Mouse (Mus musculus) retina, adult 2 months (tissue): ENCODE results near the gene Smpdl3a.

Experiments
- DNase-seq: peaks from one replicate; pipeline ENCODE4 v3.0.0-alpha.2; 2012; ENCODE audit warnings: low read depth, low spot score

Gene Smpdl3a

GRCm38 (mm10) chr10:57794018-57794417, at the start of gene Smpdl3a:
TSS of gene Smpdl3a (plus strand) at chr10:57794335.
- DNase-seq, result no peak

DNA sequence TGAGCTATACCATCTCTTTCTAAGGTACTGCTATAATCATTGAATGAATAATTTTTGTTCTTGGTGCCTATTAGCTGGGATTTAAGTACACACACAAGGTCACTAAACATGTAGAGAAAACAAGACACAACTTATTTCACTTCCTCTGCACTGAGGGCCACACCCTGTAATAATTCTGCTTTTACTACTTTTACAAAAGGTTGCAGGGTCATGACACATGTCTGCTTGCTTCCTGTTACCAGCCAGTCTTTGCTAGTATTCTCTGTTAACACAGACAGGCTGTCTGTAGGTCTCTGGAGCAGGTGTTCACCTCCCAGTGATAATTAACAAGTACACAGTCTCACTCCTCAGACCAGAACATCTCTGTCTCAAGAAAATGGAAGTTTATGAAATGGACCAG, 48.7 kb upstream of the Smpdl3a start:
- no peak for DNase-seq

- DNase-seq, result no peak
Observed at GRCm38 (mm10) chr10:57747127-57747526, 47.0 kb upstream of the Smpdl3a start.

- no peak for DNase-seq
Observed at GRCm38 (mm10) chr10:57753343-57753742, 40.8 kb upstream of the Smpdl3a start.

GRCm38 (mm10) chr10:57755201-57755736, 38.9 kb upstream of the Smpdl3a start:
- DNase-seq, result no peak

DNA sequence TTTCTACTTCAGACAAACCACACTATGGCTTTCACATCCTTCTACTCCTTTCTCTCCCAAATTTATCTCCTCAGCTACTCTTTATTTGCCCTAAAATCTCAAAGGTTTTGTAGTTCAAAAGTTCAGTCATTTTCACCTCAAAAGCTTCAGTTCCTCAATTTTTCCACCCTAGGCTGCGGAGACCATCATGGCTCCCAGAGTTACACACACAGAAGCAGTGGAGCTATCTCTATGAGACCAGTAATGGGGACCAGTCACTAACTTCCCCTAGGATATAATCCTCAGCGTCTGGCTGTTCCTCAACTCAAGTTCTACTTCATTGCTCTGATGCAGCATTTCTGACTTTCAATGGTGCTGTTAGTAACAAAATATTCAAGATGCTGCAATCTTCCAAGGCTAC, 35.1 kb upstream of the Smpdl3a start:
- no peak for DNase-seq

- DNase-seq, result no peak
Observed at GRCm38 (mm10) chr10:57760694-57761093, 33.4 kb upstream of the Smpdl3a start.

GRCm38 (mm10) chr10:57763044-57763443, 31.1 kb upstream of the Smpdl3a start:
- no peak for DNase-seq

DNA sequence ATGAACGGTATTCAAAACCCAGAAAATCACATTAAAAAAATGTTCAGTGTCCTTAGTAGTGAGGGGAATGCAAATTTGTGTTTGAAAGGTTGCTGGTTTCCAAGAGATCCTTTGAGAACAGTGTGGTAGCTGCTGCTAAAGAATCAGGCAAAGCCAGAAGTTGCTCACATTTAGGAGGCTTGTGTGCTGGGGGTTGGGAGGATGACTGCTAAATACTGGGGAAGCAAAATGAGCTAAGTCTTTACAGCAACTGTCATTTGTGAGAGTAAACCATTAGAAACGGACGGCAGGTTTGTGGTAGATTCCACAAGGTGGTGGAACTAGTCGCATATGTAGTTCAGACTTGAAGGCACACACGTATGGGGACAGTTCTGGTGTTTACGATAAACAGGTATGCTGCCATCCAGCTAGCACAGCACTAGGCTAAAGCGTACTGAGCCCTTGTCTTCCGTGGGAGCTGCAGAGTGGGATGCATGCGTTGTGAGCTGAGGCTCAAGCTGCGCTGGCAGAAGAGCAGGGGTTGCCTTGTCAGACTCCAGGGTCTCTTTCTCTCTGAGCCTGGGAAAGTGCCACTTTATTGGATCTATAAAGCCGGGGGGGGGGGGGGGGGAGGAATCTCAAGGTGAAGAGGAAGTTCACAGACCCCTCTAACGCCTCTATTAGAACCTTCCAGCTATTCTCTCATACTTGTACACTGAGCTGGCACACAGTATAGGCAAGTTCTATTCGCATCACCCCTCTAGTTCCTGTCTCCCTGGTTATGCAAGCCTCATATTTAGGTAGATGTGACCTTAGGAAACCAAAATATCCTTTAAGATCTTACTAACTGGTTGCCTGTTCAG, 10.6 kb upstream of the Smpdl3a start:
- DNase-seq, result no peak

GRCm38 (mm10) chr10:57784131-57784875, 9.8 kb upstream of the Smpdl3a start:
- peak; percentile 29 for DNase-seq

- no peak for DNase-seq
Observed at GRCm38 (mm10) chr10:57784876-57785150, 9.3 kb upstream of the Smpdl3a start, which contains the start of gene Fabp7. TSS of gene Fabp7 (plus strand) at chr10:57784881.

DNA sequence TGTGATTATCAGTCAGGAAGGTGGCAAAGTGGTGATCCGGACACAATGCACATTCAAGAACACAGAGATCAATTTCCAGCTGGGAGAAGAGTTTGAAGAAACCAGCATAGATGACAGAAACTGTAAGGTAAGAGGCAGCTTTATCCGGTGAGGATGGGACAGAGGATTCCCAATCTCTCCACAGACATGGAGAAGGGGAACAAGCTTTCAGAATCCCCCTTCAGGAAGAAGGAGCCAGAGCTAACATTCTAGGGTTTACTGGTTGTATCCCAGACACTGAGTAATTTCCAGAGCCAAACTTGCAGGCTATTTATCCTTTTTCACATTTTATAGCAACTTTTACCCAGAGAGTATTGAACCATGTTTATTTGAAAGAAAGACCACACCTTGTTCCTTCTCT, 8.6 kb upstream of the Smpdl3a start:
- DNase-seq, result no peak

- DNase-seq, result no peak
Observed at GRCm38 (mm10) chr10:57792957-57793356, 1.2 kb upstream of the Smpdl3a start.

DNA sequence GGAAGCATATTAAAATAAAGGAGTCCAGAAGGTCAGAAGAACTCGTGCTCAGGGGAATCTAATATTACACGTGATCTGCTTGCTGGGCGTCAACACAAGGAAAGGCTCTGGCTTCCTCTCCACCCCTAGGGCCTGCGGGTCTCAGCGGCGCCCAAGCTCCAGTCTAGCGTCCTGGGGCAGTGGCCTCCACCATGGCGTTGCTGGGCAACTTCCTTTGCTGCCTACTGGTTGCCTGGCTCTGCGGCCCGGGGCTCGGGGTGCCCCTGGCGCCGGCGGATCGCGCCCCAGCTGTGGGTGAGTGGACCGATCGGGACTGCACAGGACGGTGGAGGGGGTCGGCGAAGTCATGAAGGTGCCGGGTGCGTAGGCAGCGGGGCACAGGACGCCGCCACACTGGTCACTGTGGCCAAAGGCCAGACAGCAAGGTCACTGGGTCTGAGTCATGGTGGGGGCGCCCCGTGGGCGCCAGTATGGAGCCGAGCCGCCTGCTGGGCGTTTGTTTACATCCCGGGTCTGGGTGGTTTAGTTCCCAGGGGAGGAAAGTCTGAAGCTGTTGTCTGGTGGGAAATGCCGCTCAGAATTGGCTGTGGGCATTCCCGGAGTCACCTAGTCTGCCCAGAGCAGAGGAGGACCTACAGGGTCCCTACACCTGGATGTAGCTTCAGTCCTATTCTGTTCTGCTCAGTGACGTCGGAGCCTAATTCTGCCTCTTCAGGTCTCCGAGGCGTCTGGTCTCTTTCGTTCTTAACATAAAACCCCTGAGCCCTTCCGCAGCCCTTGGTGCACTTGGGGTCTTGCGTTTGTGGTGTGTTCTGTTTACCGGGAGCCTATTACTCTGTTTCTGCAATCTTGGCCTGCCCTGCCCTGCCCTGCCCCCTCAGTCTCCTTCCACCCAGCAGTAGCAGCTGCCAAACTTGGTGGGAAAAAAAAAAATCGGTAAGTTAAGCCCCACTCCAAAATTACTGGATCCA, 641 bp downstream of the Smpdl3a start:
- no peak for DNase-seq

- DNase-seq, result no peak
Observed at GRCm38 (mm10) chr10:57795542-57795941, 1.4 kb downstream of the Smpdl3a start.

DNA sequence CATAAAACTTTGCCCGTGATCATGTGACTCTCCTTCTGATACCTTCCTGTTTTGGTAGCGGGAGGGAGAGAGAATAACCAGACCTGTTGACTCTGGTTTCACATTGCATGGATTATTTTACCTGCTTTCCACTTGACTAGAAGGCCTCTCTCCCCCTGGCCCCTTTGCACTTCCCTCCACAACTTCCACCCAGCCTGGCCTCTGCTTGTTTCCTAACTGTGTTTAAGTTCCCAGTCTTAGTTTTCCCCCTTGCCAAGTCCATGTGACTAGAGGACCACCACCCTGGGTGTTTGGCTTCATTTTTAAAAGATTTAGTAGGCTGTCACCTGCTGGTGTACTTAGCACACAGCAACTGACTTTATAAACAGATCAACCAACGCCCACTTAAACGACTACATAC, 1.9 kb downstream of the Smpdl3a start:
- DNase-seq, result no peak

- no peak for DNase-seq
Observed at GRCm38 (mm10) chr10:57799486-57799885, 5.4 kb downstream of the Smpdl3a start.

DNA sequence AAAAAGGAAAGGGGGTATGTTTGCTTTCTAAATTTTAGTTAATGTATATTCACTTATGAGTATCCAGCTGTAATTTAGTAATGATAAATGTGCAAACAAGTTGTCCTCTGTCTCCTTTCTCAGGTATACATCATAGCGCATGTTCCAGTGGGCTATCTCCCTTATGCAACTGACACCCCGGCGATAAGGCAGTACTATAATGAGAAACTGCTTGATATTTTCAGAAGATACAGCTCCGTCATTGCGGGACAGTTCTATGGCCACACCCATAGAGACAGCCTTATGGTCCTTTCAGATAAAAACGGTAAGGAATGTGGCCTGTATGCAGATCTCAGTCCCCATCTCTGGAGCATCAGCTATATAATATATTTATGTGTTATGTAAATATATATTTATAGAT, 13.6 kb downstream of the Smpdl3a start:
- no peak for DNase-seq

GRCm38 (mm10) chr10:57812161-57812856, 18.2 kb downstream of the Smpdl3a start:
- DNase-seq, result no peak

DNA sequence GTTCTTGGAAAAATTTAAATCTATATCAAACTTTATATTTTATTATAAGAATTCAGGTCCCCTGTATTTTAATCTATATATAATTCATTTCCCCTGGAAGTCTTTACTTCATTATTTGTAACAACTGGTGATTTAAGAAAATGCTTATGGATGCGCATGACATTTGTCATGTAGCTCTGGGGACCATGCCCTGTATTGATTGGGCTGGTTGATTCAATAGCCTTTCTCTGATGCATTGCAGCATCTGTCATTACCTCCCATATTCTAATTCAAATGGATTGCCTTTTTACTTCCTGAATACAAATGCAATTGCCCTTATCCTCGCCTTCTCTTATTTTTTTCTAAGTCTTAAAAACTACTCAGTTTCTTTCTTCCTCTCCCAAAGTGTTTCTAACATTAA, 20.2 kb downstream of the Smpdl3a start:
- DNase-seq, result no peak

DNA sequence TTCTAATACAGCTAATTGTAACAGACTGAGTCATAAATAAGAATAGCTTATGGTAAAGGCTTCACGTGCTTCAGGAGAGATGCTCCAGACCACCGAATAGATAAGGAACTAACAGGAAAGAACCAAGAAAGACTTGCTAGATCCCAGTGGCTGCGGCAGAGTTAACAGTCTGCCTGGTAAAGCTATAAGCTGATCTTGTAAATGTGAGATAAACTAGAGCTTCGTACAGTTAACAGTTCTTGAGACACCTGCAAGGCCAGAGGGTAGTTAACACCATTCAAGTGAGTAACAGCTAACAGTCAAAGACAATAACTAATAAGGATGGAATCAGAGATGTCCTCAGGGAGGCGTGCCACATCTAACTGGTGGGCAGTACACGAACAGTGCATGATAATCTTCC, 21.7 kb downstream of the Smpdl3a start:
- no peak for DNase-seq
